Mouse (Mus musculus): Measurements from ENCODE around the gene Cyp4f14. TPM values are rescaled to one million over a fixed set of nuclear protein-coding genes. Genes with fewer than 3 reads are reported as not detected.

The Cyp4f14 gene
- polyA plus RNA-seq (2014; fragmentation: Nextera tagmentation; extraction: Ambion mirVana), result not detected in 2 replicates

GRCm38 (mm10) chr17:32917131-32917530 is at the start of gene Cyp4f14:
Cyp4f14 (minus strand) TSS chr17:32917342.
- no peak for DNase-seq (ENCODE audit: low spot score)
- Histone ChIP-seq H3K36me3 (ENCODE audit: control insufficient read depth, insufficient read depth, low read length) (no peaks in the 10 kb centered on the region), H3K27ac (ENCODE audit: low read depth, low read length) (no peak within 1 kb of the TSS), H3K27me3 (ENCODE audit: control insufficient read depth, insufficient read depth, low read length) (no peaks in the 10 kb centered on the region), H3K9ac (ENCODE audit: low read length) (no peak within 1 kb of the TSS), H3K4me3 (ENCODE audit: low read depth, low read length) (no peak within 1 kb of the TSS), H3K4me1 (ENCODE audit: control insufficient read depth, insufficient read depth, low read length) (no peaks in the 10 kb centered on the region), H3K4me2 (ENCODE audit: low read depth) (no peak within 1 kb of the TSS), H3K9me3 (ENCODE audit: control insufficient read depth, low read length) (no peaks in the 10 kb centered on the region)
- no peak for ATAC-seq (ENCODE audit: insufficient read depth, low FRiP score, low TSS enrichment)
- 67% methylated on average over 2 of the region's 2 CpGs for WGBS

- WGBS, result 0% methylated on average over 33 of the region's 33 CpGs
- ATAC-seq (ENCODE audit: insufficient read depth, low FRiP score, low TSS enrichment) (peak; percentile 99), DNase-seq (ENCODE audit: low spot score) (peak; percentile 89)
- H3K9ac ChIP-seq (ENCODE audit: low read length), result peak within 1 kb of the TSS; percentile 79
- H3K27me3 ChIP-seq (ENCODE audit: control insufficient read depth, insufficient read depth, low read length), result no peaks in the 10 kb centered on the region
- H3K36me3 ChIP-seq (ENCODE audit: control insufficient read depth, insufficient read depth, low read length), result no peaks in the 10 kb centered on the region
- peaks cover 10% of the 10 kb centered on the region for H3K4me1 ChIP-seq (ENCODE audit: control insufficient read depth, insufficient read depth, low read length)
- peak within 1 kb of the TSS; percentile 81 for H3K4me3 ChIP-seq (ENCODE audit: low read depth, low read length)
- peak within 1 kb of the TSS; percentile 75 for H3K4me2 ChIP-seq (ENCODE audit: low read depth)
- H3K9me3 ChIP-seq (ENCODE audit: control insufficient read depth, low read length), result no peaks in the 10 kb centered on the region
- H3K27ac ChIP-seq (ENCODE audit: low read depth, low read length), result peak within 1 kb of the TSS; percentile 61; the same call in 1 of the 2 replicates
Observed at GRCm38 (mm10) chr17:32965623-32966290, 48.6 kb upstream of the Cyp4f14 start, which contains the start of gene Zfp472. Zfp472 (plus strand) TSS chr17:32965814.

GRCm38 (mm10) chr17:32965253-32965622 is 48.1 kb upstream of the Cyp4f14 start:
- ATAC-seq (ENCODE audit: insufficient read depth, low FRiP score, low TSS enrichment), result peak; percentile 53; the same call in 1 of the 2 replicates
- H3K27ac ChIP-seq (ENCODE audit: low read depth, low read length), result no peak overlapping the region
- DNase-seq (ENCODE audit: low spot score), result peak; percentile 13

GRCm38 (mm10) chr17:32951441-32951840 is 34.3 kb upstream of the Cyp4f14 start:
- H3K27me3 ChIP-seq (ENCODE audit: control insufficient read depth, insufficient read depth, low read length), result no peaks in the 10 kb centered on the region
- no peak for ATAC-seq (ENCODE audit: insufficient read depth, low FRiP score, low TSS enrichment)
- H3K9ac ChIP-seq (ENCODE audit: low read length), result no peak overlapping the region
- 30% methylated on average over 16 of the region's 16 CpGs for WGBS
- H3K9me3 ChIP-seq (ENCODE audit: control insufficient read depth, low read length), result no peaks in the 10 kb centered on the region
- no peak overlapping the region for H3K4me2 ChIP-seq (ENCODE audit: low read depth)
- DNase-seq (ENCODE audit: low spot score), result peak; percentile 74
- H3K27ac ChIP-seq (ENCODE audit: low read depth, low read length), result no peak overlapping the region
- H3K4me3 ChIP-seq (ENCODE audit: low read depth, low read length), result no peak overlapping the region
- no peaks in the 10 kb centered on the region for H3K4me1 ChIP-seq (ENCODE audit: control insufficient read depth, insufficient read depth, low read length)
- H3K36me3 ChIP-seq (ENCODE audit: control insufficient read depth, insufficient read depth, low read length), result no peaks in the 10 kb centered on the region

More at GRCm38 (mm10) chr17:32965253-32965622, 48.1 kb upstream of the Cyp4f14 start:
- Histone ChIP-seq H3K9me3 (ENCODE audit: control insufficient read depth, low read length) (no peaks in the 10 kb centered on the region), H3K4me2 (ENCODE audit: low read depth) (peak overlapping the region; percentile 75), H3K9ac (ENCODE audit: low read length) (peak overlapping the region; percentile 79), H3K27me3 (ENCODE audit: control insufficient read depth, insufficient read depth, low read length) (no peaks in the 10 kb centered on the region), H3K36me3 (ENCODE audit: control insufficient read depth, insufficient read depth, low read length) (no peaks in the 10 kb centered on the region), H3K4me3 (ENCODE audit: low read depth, low read length) (peak overlapping the region; percentile 81), H3K4me1 (ENCODE audit: control insufficient read depth, insufficient read depth, low read length) (peaks cover 10% of the 10 kb centered on the region)
- under 1% methylated on average over 14 of the region's 14 CpGs for WGBS

- 80% methylated on average over 11 of the region's 11 CpGs for WGBS
- no peak overlapping the region for H3K4me2 ChIP-seq (ENCODE audit: low read depth)
- DNase-seq (ENCODE audit: low spot score) (no peak), ATAC-seq (ENCODE audit: insufficient read depth, low FRiP score, low TSS enrichment) (no peak)
- no peaks in the 10 kb centered on the region for H3K27me3 ChIP-seq (ENCODE audit: control insufficient read depth, insufficient read depth, low read length)
- H3K9me3 ChIP-seq (ENCODE audit: control insufficient read depth, low read length), result no peaks in the 10 kb centered on the region
- H3K9ac ChIP-seq (ENCODE audit: low read length), result no peak overlapping the region
- H3K36me3 ChIP-seq (ENCODE audit: control insufficient read depth, insufficient read depth, low read length), result no peaks in the 10 kb centered on the region
- H3K4me1 ChIP-seq (ENCODE audit: control insufficient read depth, insufficient read depth, low read length), result no peaks in the 10 kb centered on the region
- no peak overlapping the region for H3K27ac ChIP-seq (ENCODE audit: low read depth, low read length)
- H3K4me3 ChIP-seq (ENCODE audit: low read depth, low read length), result no peak overlapping the region
Observed at GRCm38 (mm10) chr17:32951006-32951405, 33.9 kb upstream of the Cyp4f14 start.

GRCm38 (mm10) chr17:32950136-32950535 is 33.0 kb upstream of the Cyp4f14 start:
- ATAC-seq (ENCODE audit: insufficient read depth, low FRiP score, low TSS enrichment) (no peak), DNase-seq (ENCODE audit: low spot score) (no peak)
- Histone ChIP-seq H3K4me3 (ENCODE audit: low read depth, low read length) (no peak overlapping the region), H3K36me3 (ENCODE audit: control insufficient read depth, insufficient read depth, low read length) (no peaks in the 10 kb centered on the region), H3K4me2 (ENCODE audit: low read depth) (no peak overlapping the region), H3K27ac (ENCODE audit: low read depth, low read length) (no peak overlapping the region), H3K9me3 (ENCODE audit: control insufficient read depth, low read length) (no peaks in the 10 kb centered on the region), H3K27me3 (ENCODE audit: control insufficient read depth, insufficient read depth, low read length) (no peaks in the 10 kb centered on the region), H3K4me1 (ENCODE audit: control insufficient read depth, insufficient read depth, low read length) (no peaks in the 10 kb centered on the region), H3K9ac (ENCODE audit: low read length) (no peak overlapping the region)
- 96% methylated on average over 3 of the region's 3 CpGs for WGBS

GRCm38 (mm10) chr17:32947215-32947914 is 30.2 kb upstream of the Cyp4f14 start, which contains the start of gene Cyp4f13:
Cyp4f13 (minus strand) TSS chr17:32947402.
- no peaks in the 10 kb centered on the region for H3K27me3 ChIP-seq (ENCODE audit: control insufficient read depth, insufficient read depth, low read length)
- peak; percentile 78 for DNase-seq (ENCODE audit: low spot score)
- no peak for ATAC-seq (ENCODE audit: insufficient read depth, low FRiP score, low TSS enrichment)
- H3K9ac ChIP-seq (ENCODE audit: low read length), result peak within 1 kb of the TSS; percentile 29; the same call in 1 of the 2 replicates
- H3K9me3 ChIP-seq (ENCODE audit: control insufficient read depth, low read length), result no peaks in the 10 kb centered on the region
- no peaks in the 10 kb centered on the region for H3K36me3 ChIP-seq (ENCODE audit: control insufficient read depth, insufficient read depth, low read length)
- H3K4me1 ChIP-seq (ENCODE audit: control insufficient read depth, insufficient read depth, low read length), result no peaks in the 10 kb centered on the region
- H3K4me2 ChIP-seq (ENCODE audit: low read depth), result peak within 1 kb of the TSS; percentile 32
- no peak within 1 kb of the TSS for H3K27ac ChIP-seq (ENCODE audit: low read depth, low read length)
- H3K4me3 ChIP-seq (ENCODE audit: low read depth, low read length), result peak within 1 kb of the TSS; percentile 10
- WGBS, result 51% methylated on average over 12 of the region's 12 CpGs

- Histone ChIP-seq H3K36me3 (ENCODE audit: control insufficient read depth, insufficient read depth, low read length) (no peaks in the 10 kb centered on the region), H3K9ac (ENCODE audit: low read length) (peak overlapping the region; percentile 29; the same call in 1 of the 2 replicates), H3K27ac (ENCODE audit: low read depth, low read length) (no peak overlapping the region), H3K9me3 (ENCODE audit: control insufficient read depth, low read length) (no peaks in the 10 kb centered on the region), H3K4me1 (ENCODE audit: control insufficient read depth, insufficient read depth, low read length) (no peaks in the 10 kb centered on the region), H3K4me3 (ENCODE audit: low read depth, low read length) (peak overlapping the region; percentile 10), H3K4me2 (ENCODE audit: low read depth) (peak overlapping the region; percentile 32), H3K27me3 (ENCODE audit: control insufficient read depth, insufficient read depth, low read length) (no peaks in the 10 kb centered on the region)
- WGBS, result 68% methylated on average over 9 of the region's 9 CpGs
- no peak for ATAC-seq (ENCODE audit: insufficient read depth, low FRiP score, low TSS enrichment)
- DNase-seq (ENCODE audit: low spot score), result no peak
Observed at GRCm38 (mm10) chr17:32946716-32947115, 29.6 kb upstream of the Cyp4f14 start.

Measured in neural tube, embryonic 11.5 days (tissue).